Mouse (Mus musculus): Measurements from ENCODE around the gene Vta1. TPM values are rescaled to one million over a fixed set of nuclear protein-coding genes. Genes with fewer than 3 reads are reported as not detected.

Gene Vta1
- polyA plus RNA-seq, 1 experiment from 2014 or later = 224 TPM

DNA sequence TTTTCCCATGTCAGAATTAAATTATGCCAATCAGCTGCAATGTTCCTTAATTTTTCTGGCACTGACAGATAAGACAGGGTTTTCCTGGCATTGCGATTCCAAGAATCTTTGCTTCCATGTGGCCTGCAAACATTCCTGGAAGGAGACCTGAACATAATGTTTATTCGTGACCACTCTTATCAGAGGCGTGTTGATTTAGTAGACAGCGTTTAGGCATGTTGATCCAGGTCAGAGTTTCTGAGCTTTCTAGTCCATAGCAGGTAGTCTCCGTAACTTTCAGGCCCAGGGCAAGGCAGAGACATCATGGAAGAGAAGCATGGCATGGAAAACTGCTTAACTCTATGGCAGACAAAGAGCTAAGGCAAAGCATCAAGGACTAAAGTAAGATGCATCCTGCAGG lies 97.8 kb downstream of the Vta1 start:
- H3K36me3 ChIP-seq (ENCODE audit: control insufficient read depth, insufficient read depth, low read length) = no peaks in the 10 kb centered on the region
- H3K4me2 ChIP-seq (ENCODE audit: low read length) = no peak overlapping the region
- no peaks in the 10 kb centered on the region for H3K4me1 ChIP-seq (ENCODE audit: control insufficient read depth, insufficient read depth, low read length)
- no peak overlapping the region for H3K27ac ChIP-seq (replicated peaks; ENCODE audit: low read depth, low read length)
- no peak overlapping the region for H3K9ac ChIP-seq (replicated peaks; ENCODE audit: low read length)
- no peaks in the 10 kb centered on the region for H3K27me3 ChIP-seq (ENCODE audit: control insufficient read depth, insufficient read depth, low read length)
- H3K9me3 ChIP-seq (ENCODE audit: control insufficient read depth, low read length) = no peaks in the 10 kb centered on the region
- 90% methylated on average over 5 of the region's 5 CpGs for WGBS
- ATAC-seq (ENCODE audit: low FRiP score, low TSS enrichment) = no peak
- no peak for DNase-seq
- H3K4me3 ChIP-seq (replicated peaks; ENCODE audit: low read depth, low read length) = no peak overlapping the region

Other genes starting within 250 kb of the Vta1 start
- 1.3 and 2.0 TPM in 2 replicates for gene Adgrg6, start 159.9 kb downstream of the Vta1 start, polyA plus RNA-seq (2014; fragmentation: Nextera tagmentation; extraction: Ambion mirVana)
- gene Nmbr, start within 50 bp of the Vta1 start, polyA plus RNA-seq (2014; fragmentation: Nextera tagmentation; extraction: Ambion mirVana) = 1.4 and 2.3 TPM in 2 replicates
- gene Gje1, start 12.7 kb upstream of the Vta1 start, polyA plus RNA-seq (2014; fragmentation: Nextera tagmentation; extraction: Ambion mirVana) = not detected in 2 replicates